ENCODE assay signal across 13 mouse cellular contexts in genomic region chr2:4587685-4588409, GRCm38 (mm10).
A peak's percentile ranks its signal among the peaks of the same experiment; 100 is the strongest.
DNase-seq lines count a peak whose midpoint lies in the region; ATAC-seq lines count a peak whose summit lies in the region.
"Had no signal": no experiment of that assay in that cellular context is flagged by ENCODE, and none has a peak within 500 bp of the region (broad histone marks: within the 10 kb centered on the region; RNA-seq: fewer than 3 reads in every experiment).

No protein-coding gene starts in this region.

- H3K27ac ChIP-seq in kidney, embryonic 15.5 days = peak overlapping the region; percentile 91
- H3K27ac ChIP-seq in hindbrain, embryonic 12.5 days = peak overlapping the region; percentile 62
- H3K27ac ChIP-seq in midbrain, embryonic 13.5 days = 0 out of 2 replicates have a peak overlapping the region, but pooled peaks have one; percentile 39
- H3K27ac ChIP-seq: forebrain, embryonic 12.5 days had no signal

- 14% methylated on average over 13 of the region's 13 CpGs for WGBS in kidney, embryonic 15.5 days
- WGBS in hindbrain, embryonic 12.5 days = 67% methylated on average over 13 of the region's 13 CpGs
- 74% methylated on average over 13 of the region's 13 CpGs for WGBS in midbrain, embryonic 13.5 days

- DNase-seq in kidney, adult 8-10 months = no peak
- DNase-seq in embryo, embryonic 11 days = peak; percentile 88
- DNase-seq in cerebellum, adult 11 months = no peak
- DNase-seq in left cerebral cortex, postnatal 14 days (ENCODE audit: low spot score in 2 of 2) = no peak
- no peak for DNase-seq in gastrocnemius, adult 8-10 months (ENCODE audit: low spot score in 2 of 2)
- DNase-seq: layer of hippocampus, postnatal 36 days; thymus, postnatal 36 days had no signal

- peak overlapping the region; percentile 34 for H3K4me2 ChIP-seq in kidney, embryonic 15.5 days
- H3K4me2 ChIP-seq in hindbrain, embryonic 12.5 days (replicated peaks) = no peak overlapping the region
- H3K4me2 ChIP-seq in midbrain, embryonic 13.5 days (replicated peaks) = no peak overlapping the region
- H3K4me2 ChIP-seq: forebrain, embryonic 12.5 days had no signal

- peaks cover 66% of the 10 kb centered on the region for H3K4me1 ChIP-seq in kidney, embryonic 15.5 days
- H3K4me1 ChIP-seq in hindbrain, embryonic 12.5 days = peaks cover 24% of the 10 kb centered on the region
- no peaks in the 10 kb centered on the region; the same call in 1 of the 2 replicates for H3K4me1 ChIP-seq in midbrain, embryonic 13.5 days (replicated peaks)

- ATAC-seq in kidney, embryonic 15.5 days (replicated peaks; ENCODE audit: low FRiP score) = peak; percentile 87
- peak; percentile 46; the same call in 1 of the 2 replicates for ATAC-seq in hindbrain, embryonic 12.5 days (ENCODE audit: low FRiP score)
- ATAC-seq in midbrain, embryonic 13.5 days = no peak

- H3K27me3 ChIP-seq in kidney, embryonic 15.5 days = no peaks in the 10 kb centered on the region
- H3K27me3 ChIP-seq in hindbrain, embryonic 12.5 days = no peaks in the 10 kb centered on the region
- H3K27me3 ChIP-seq in midbrain, embryonic 13.5 days = no peaks in the 10 kb centered on the region
- H3K27me3 ChIP-seq: CH12.LX; forebrain, embryonic 12.5 days; megakaryocyte, embryonic 14.5 days had no signal

- H3K4me3 ChIP-seq in kidney, embryonic 15.5 days (replicated peaks) = no peak overlapping the region
- H3K4me3 ChIP-seq in hindbrain, embryonic 12.5 days = no peak overlapping the region
- H3K4me3 ChIP-seq in midbrain, embryonic 13.5 days (replicated peaks) = no peak overlapping the region
- H3K4me3 ChIP-seq: forebrain, embryonic 12.5 days; megakaryocyte, embryonic 14.5 days had no signal

- H3K9me3 ChIP-seq in kidney, embryonic 15.5 days (replicated peaks) = no peaks in the 10 kb centered on the region
- H3K9me3 ChIP-seq in hindbrain, embryonic 12.5 days (replicated peaks) = no peaks in the 10 kb centered on the region
- H3K9me3 ChIP-seq in midbrain, embryonic 13.5 days = no peaks in the 10 kb centered on the region
- H3K9me3 ChIP-seq: forebrain, embryonic 12.5 days; megakaryocyte, embryonic 14.5 days had no signal

- intact Hi-C loops in left cerebral cortex, postnatal 14 days (cut with DNase I) = no loop called here

- peaks cover 58% of the 10 kb centered on the region for H3K36me3 ChIP-seq in kidney, embryonic 15.5 days
- H3K36me3 ChIP-seq in hindbrain, embryonic 12.5 days = peaks cover 61% of the 10 kb centered on the region
- H3K36me3 ChIP-seq in midbrain, embryonic 13.5 days = peaks cover 68% of the 10 kb centered on the region

- no peak overlapping the region for H3K9ac ChIP-seq in kidney, embryonic 15.5 days
- no peak overlapping the region for H3K9ac ChIP-seq in hindbrain, embryonic 12.5 days
- H3K9ac ChIP-seq in midbrain, embryonic 13.5 days (replicated peaks) = no peak overlapping the region
- H3K9ac ChIP-seq: forebrain, embryonic 12.5 days had no signal

Comparison
In these comparisons a context has a peak if more than half of its experiments do, and no peak if none do; other contexts are left out.
1. H3K27ac ChIP-seq: peak in every context shown above with its lines; median percentile 91 in kidney, embryonic 15.5 days; 62 in hindbrain, embryonic 12.5 days; 39 in midbrain, embryonic 13.5 days.